Mouse (Mus musculus): Measurements from ENCODE around the gene Gm5065.

The Gm5065 gene

DNA sequence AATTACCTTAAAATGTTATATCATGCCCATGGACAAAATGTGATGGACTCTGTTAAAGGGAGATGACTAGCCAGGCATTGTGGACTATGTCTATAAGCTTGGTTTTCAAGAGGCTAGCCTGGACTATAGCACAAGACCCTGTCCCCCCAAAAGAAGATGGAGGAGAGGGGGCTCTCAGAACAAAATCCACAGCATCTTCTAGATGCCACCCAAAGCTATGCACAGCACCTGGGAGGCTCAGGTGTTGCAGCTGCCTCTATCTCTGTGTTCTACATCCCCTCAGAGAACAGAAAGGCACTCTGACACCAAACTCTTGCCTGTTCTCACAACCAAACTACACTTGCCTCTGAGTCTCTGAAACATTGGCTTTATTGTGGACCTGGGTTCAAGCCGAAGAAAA, at the start of gene Gm5065:
TSS of gene Gm5065 (plus strand) at position 301 of the 400 bp plus-strand sequence.
- DNase-seq (ENCODE audit: low read depth), result no peak

- no peak for DNase-seq (ENCODE audit: low read depth)
Observed at GRCm38 (mm10) chr7:5327511-5327910, 22.8 kb upstream of the Gm5065 start.

- DNase-seq (ENCODE audit: low read depth), result no peak
Observed at GRCm38 (mm10) chr7:5350935-5351334, 598 bp downstream of the Gm5065 start, which contains the start of gene Nlrp2. Nlrp2 (minus strand) TSS chr7:5351035.

DNA sequence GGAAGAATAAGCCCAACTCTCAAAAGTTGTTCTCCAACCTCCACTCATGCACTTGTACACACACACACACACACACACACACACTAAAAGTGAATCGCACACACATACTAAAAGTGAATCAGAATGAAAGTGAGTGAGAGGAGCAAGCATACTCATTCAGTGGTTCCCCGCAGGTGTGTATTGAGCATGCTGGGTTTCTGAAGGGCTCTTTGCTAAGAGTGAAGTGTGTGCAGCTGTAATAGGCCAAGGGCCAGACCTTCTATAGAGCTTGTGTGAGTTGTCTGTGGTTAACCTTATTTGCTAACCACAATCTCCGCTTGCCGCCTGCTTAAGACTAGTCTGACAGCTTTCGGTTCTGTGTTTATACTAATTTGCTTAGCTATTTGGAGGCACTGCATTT, 13.3 kb downstream of the Gm5065 start:
- DNase-seq (ENCODE audit: low read depth), result no peak

DNA sequence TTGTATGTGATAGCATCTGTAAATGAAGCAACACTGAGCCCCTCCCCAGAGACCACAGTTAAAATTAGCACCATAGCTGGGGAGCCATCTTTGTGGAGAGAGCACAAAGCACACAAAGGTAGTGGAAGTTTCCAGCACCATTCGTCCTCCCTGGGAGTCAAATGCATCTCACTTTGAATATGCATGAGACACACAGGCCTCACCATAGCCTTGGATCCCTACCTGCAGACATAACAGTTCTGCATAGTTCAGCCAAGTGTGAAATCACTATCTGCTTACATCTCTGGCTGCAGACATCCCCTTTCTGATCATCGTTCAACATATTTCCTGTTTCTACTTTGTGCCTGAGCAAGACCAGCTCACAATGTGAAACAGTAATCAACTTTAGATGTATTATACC, 16.4 kb downstream of the Gm5065 start:
- DNase-seq (ENCODE audit: low read depth), result no peak

GRCm38 (mm10) chr7:5406201-5406600, 55.9 kb downstream of the Gm5065 start:
- no peak for DNase-seq (ENCODE audit: low read depth)
